Mouse (Mus musculus): ENCODE results near the gene Tmppe. TPM values are rescaled to one million over a fixed set of nuclear protein-coding genes. Genes with fewer than 3 reads are reported as not detected.

The Tmppe gene
- polyA plus RNA-seq, 1 experiment from 2014 or later = 5.3 TPM

Other genes starting within 250 kb of the Tmppe start
- gene Bcl2a1c, start 71.0 kb upstream of the Tmppe start, polyA plus RNA-seq (2014; fragmentation: Nextera tagmentation; extraction: Ambion mirVana) = not detected in 2 replicates
- gene Crtap, start 10.4 kb upstream of the Tmppe start, polyA plus RNA-seq (2014; fragmentation: Nextera tagmentation; extraction: Ambion mirVana) = 45.7 and 46.8 TPM in 2 replicates
- gene Glb1, start within 50 bp of the Tmppe start, polyA plus RNA-seq (2014; fragmentation: Nextera tagmentation; extraction: Ambion mirVana) = 26.4 and 28.8 TPM in 2 replicates
- gene Ccr4, start 103.8 kb downstream of the Tmppe start, polyA plus RNA-seq (2014; fragmentation: Nextera tagmentation; extraction: Ambion mirVana) = not detected in 2 replicates
- 0.30 TPM in 1 of 2 replicates, not detected in the other for gene C130032M10Rik, start 114.6 kb downstream of the Tmppe start, polyA plus RNA-seq (2014; fragmentation: Nextera tagmentation; extraction: Ambion mirVana)
- 2.6 and 3.1 TPM in 2 replicates for gene Trim71, start 163.3 kb downstream of the Tmppe start, polyA plus RNA-seq (2014; fragmentation: Nextera tagmentation; extraction: Ambion mirVana)
- 52.8 and 57.7 TPM in 2 replicates for gene Cnot10, start 239.1 kb downstream of the Tmppe start, polyA plus RNA-seq (2014; fragmentation: Nextera tagmentation; extraction: Ambion mirVana)

Measured in liver, embryonic 11.5 days (tissue).